Mouse (Mus musculus) CH12.LX (cell line): ENCODE results near the gene Atp7a. TPM values are rescaled to one million over a fixed set of nuclear protein-coding genes. Genes with fewer than 3 reads are reported as not detected.

Experiments
- DNase-seq: peaks from one replicate; pipeline ENCODE4 v3.0.0-alpha.2; 2013; ENCODE audit errors: extremely low read depth
- H3K27ac ChIP-seq: 2 replicates; pipeline ENCODE4 v1.5.1; 2012; ENCODE audit warnings: low read depth, mild to moderate bottlenecking, control low read depth, moderate library complexity; ENCODE audit not compliant: insufficient read depth
- H3K27me3 ChIP-seq: replicated peaks from 2 replicates; pipeline ENCODE3; 2012; ENCODE audit warnings: inconsistent platforms
- H3K36me3 ChIP-seq, 2 experiments: replicated peaks in 1 of 2; 2 replicates each; pipeline versions ENCODE3 to v1.6.1; 2012; ENCODE audit warnings: inconsistent platforms in 1 of 2, low read length in 1 of 2, mild to moderate bottlenecking in 1 of 2, mixed read lengths in 1 of 2, moderate library complexity in 1 of 2; ENCODE audit not compliant: control insufficient read depth in 1 of 2, insufficient read depth in 1 of 2
- H3K4me1 ChIP-seq, 2 experiments: 2 replicates each; pipeline ENCODE4 v1.6.1; 2012; ENCODE audit warnings: inconsistent platforms in 1 of 2, moderate library complexity in 1 of 2; ENCODE audit not compliant: insufficient read depth in 2 of 2, control insufficient read depth in 1 of 2
- H3K4me2 ChIP-seq: 2 replicates; pipeline ENCODE4 v1.6.1; 2012; ENCODE audit warnings: low read depth, mild to moderate bottlenecking, control low read depth; ENCODE audit not compliant: poor library complexity, insufficient read depth, severe bottlenecking
- H3K4me3 ChIP-seq, 3 experiments: fragments of 150-350 bp in 1 of 3; sonication (generic) in 1 of 3; replicated peaks in 1 of 3; 2 replicates each; pipeline versions ENCODE3 to v1.5.1; 2011 to 2012; ENCODE audit warnings: low read depth in 2 of 3, low read length in 2 of 3, mild to moderate bottlenecking in 2 of 3, moderate library complexity in 2 of 3, control low read depth in 1 of 3, improper control_type of control experiment in 1 of 3, inconsistent platforms in 1 of 3, mixed read lengths in 1 of 3; ENCODE audit not compliant: poor library complexity in 1 of 3
- H3K79me2 ChIP-seq: replicated peaks from 2 replicates; pipeline ENCODE4 v1.6.1; 2012; ENCODE audit warnings: mild to moderate bottlenecking, moderate library complexity; ENCODE audit not compliant: control insufficient read depth, poor library complexity, insufficient read depth, severe bottlenecking; ENCODE audit errors: extremely low read depth
- H3K9ac ChIP-seq: 2 replicates; pipeline ENCODE4 v1.6.1; 2012; ENCODE audit warnings: low read depth, mild to moderate bottlenecking, control low read depth, moderate library complexity; ENCODE audit not compliant: insufficient read depth
- H3K9me3 ChIP-seq: replicated peaks from 2 replicates; pipeline ENCODE3; 2012; ENCODE audit warnings: low read length, inconsistent platforms, mixed read lengths
- BHLHE40 ChIP-seq: IDR thresholded peaks from 2 replicates; pipeline ENCODE4 v1.6.1; 2011; ENCODE audit warnings: mild to moderate bottlenecking, low read depth, low read length, improper control_type of control experiment
- CTCF ChIP-seq, 2 experiments: IDR thresholded peaks in 1 of 2; conservative IDR thresholded peaks in 1 of 2; 2 replicates each; pipeline ENCODE4 v1.5.1; 2011 to 2012; ENCODE audit warnings: low read depth in 2 of 2, low read length in 2 of 2, improper control_type of control experiment in 1 of 2, inconsistent platforms in 1 of 2, mild to moderate bottlenecking in 1 of 2, moderate library complexity in 1 of 2
- EP300 ChIP-seq: IDR thresholded peaks from 2 replicates; pipeline ENCODE4 v1.6.1; 2011; ENCODE audit warnings: low read length, improper control_type of control experiment
- GABPA ChIP-seq: IDR thresholded peaks from 2 replicates; pipeline ENCODE4 v1.6.1; 2012; ENCODE audit warnings: low read depth, low read length, improper control_type of control experiment, inconsistent platforms; ENCODE audit not compliant: insufficient replicate concordance
- HCFC1 ChIP-seq: IDR thresholded peaks from 2 replicates; pipeline ENCODE4 v1.6.1; 2012; ENCODE audit warnings: low read depth, mild to moderate bottlenecking, inconsistent platforms, low read length, improper control_type of control experiment
- JUND ChIP-seq: conservative IDR thresholded peaks from 2 replicates; pipeline ENCODE4 v1.6.1; 2011; ENCODE audit warnings: low read depth, low read length, improper control_type of control experiment
- MAX ChIP-seq: IDR thresholded peaks from 2 replicates; pipeline ENCODE4 v1.6.1; 2011; ENCODE audit warnings: low read length, improper control_type of control experiment
- MEF2A ChIP-seq: IDR thresholded peaks from 2 replicates; pipeline ENCODE4 v1.6.1; 2014; ENCODE audit warnings: low read depth, mild to moderate bottlenecking, inconsistent platforms, low read length, improper control_type of control experiment, borderline replicate concordance
- MXI1 ChIP-seq: IDR thresholded peaks from 2 replicates; pipeline ENCODE4 v1.6.1; 2011; ENCODE audit warnings: mild to moderate bottlenecking, low read depth, low read length, improper control_type of control experiment
- MYC ChIP-seq: IDR thresholded peaks from 2 replicates; pipeline ENCODE4 v1.6.1; 2011; ENCODE audit warnings: low read depth, mild to moderate bottlenecking, improper control_type of control experiment, low read length
- NRF1 ChIP-seq: IDR thresholded peaks from 2 replicates; pipeline ENCODE4 v1.6.1; 2014; ENCODE audit warnings: low read depth, mild to moderate bottlenecking, inconsistent platforms, low read length, improper control_type of control experiment, moderate library complexity
- RAD21 ChIP-seq: IDR thresholded peaks from 2 replicates; pipeline ENCODE4 v1.6.1; 2011; ENCODE audit warnings: low read depth, mild to moderate bottlenecking, low read length, improper control_type of control experiment, moderate library complexity
- SMC3 ChIP-seq: IDR thresholded peaks from 2 replicates; pipeline ENCODE4 v1.6.1; 2011; ENCODE audit warnings: low read depth, low read length, improper control_type of control experiment
- TBP ChIP-seq: conservative IDR thresholded peaks from 2 replicates; pipeline ENCODE4 v1.6.1; 2011; ENCODE audit warnings: low read depth, low read length, improper control_type of control experiment
- TCF12 ChIP-seq: IDR thresholded peaks from 2 replicates; pipeline ENCODE4 v1.6.1; 2014; ENCODE audit warnings: low read depth, mild to moderate bottlenecking, inconsistent platforms, low read length, improper control_type of control experiment
- ZC3H11A ChIP-seq: IDR thresholded peaks from 2 replicates; pipeline ENCODE4 v1.6.1; 2012; ENCODE audit warnings: low read depth, mild to moderate bottlenecking, inconsistent platforms, low read length, improper control_type of control experiment
- dilution Hi-C: fragments of 300-500 bp; cut with MboI; formaldehyde crosslinking; loops from 2 replicates; pipeline ENCODE4 v1.14.3; 2020; ENCODE audit warnings: low sequenced_read_pairs; ENCODE audit not compliant: extremely low pct_unique_long_range_greater_than_20kb, extremely low pct_ligation_motif_present
- in situ Hi-C: fragments of 300-500 bp; cut with MboI; formaldehyde crosslinking; loops from 3 replicates; pipeline ENCODE4 v1.14.3; 2019; ENCODE audit warnings: low sequenced_read_pairs, low pct_ligation_motif_present, low pct_unique_long_range_greater_than_20kb, mixed read lengths
- polyA plus RNA-seq: library from polyadenylated mRNA; unstranded; fragments of >175 nt; gene quantifications from 2 replicates; pipeline ENCODE4 v1.2.1, GENCODE M21; 2012; ENCODE audit warnings: low read depth; ENCODE audit not compliant: insufficient read length
- total RNA-seq, 2 experiments: library from RNA; depleted of rRNA; stranded (reverse); fragments of 300-350 nt in 1 of 2; fragments of >200 nt in 1 of 2; gene quantifications; 2 replicates each; pipeline ENCODE4 v1.2.3; 2012 to 2014

The Atp7a gene
- total and polyA plus RNA-seq, 3 experiments: 2.2 to 5.4 (median 4.0) TPM

GRCm38 (mm10) chrX:106163995-106164394, 136.9 kb downstream of the Atp7a start:
- DNase-seq: no peak
- Histone ChIP-seq H3K79me2 (no peaks in the 10 kb centered on the region), H3K9me3 (no peaks in the 10 kb centered on the region), H3K27me3 (no peaks in the 10 kb centered on the region), H3K4me1 (peaks cover 0 to 11% of the 10 kb centered on the region in 2 experiments; a peak in 2 of 4 replicates), H3K9ac (no peak overlapping the region), H3K4me2 (no peak overlapping the region), H3K36me3 (no peaks in the 10 kb centered on the region), H3K27ac (no peak overlapping the region), H3K4me3 (no peak overlapping the region)
- dilution Hi-C loops: no loop called here
- in situ Hi-C loops: no loop called here
- TF ChIP-seq EP300 (no peak), JUND (no peak), ZC3H11A (no peak), TCF12 (no peak)

GRCm38 (mm10) chrX:106164555-106164954, 137.5 kb downstream of the Atp7a start:
- Histone ChIP-seq H3K4me3 (no peak overlapping the region), H3K4me2 (no peak overlapping the region), H3K36me3 (no peaks in the 10 kb centered on the region), H3K9me3 (no peaks in the 10 kb centered on the region), H3K4me1 (peaks cover 0 to 11% of the 10 kb centered on the region in 2 experiments; a peak in 2 of 4 replicates), H3K27ac (no peak overlapping the region), H3K27me3 (no peaks in the 10 kb centered on the region), H3K9ac (no peak overlapping the region), H3K79me2 (no peaks in the 10 kb centered on the region)
- dilution Hi-C loops: no loop called here
- TF ChIP-seq NRF1 (no peak), GABPA (no peak), HCFC1 (no peak)
- no peak for DNase-seq
- in situ Hi-C loops: no loop called here

GRCm38 (mm10) chrX:106165089-106165488, 138.0 kb downstream of the Atp7a start:
- peak; percentile 52 for DNase-seq
- Histone ChIP-seq H3K4me1 (peaks cover 0 to 11% of the 10 kb centered on the region in 2 experiments; a peak in 2 of 4 replicates), H3K36me3 (no peaks in the 10 kb centered on the region), H3K27ac (no peak overlapping the region), H3K9me3 (no peaks in the 10 kb centered on the region), H3K4me3 (no peak overlapping the region), H3K79me2 (no peaks in the 10 kb centered on the region), H3K9ac (no peak overlapping the region), H3K27me3 (no peaks in the 10 kb centered on the region), H3K4me2 (no peak overlapping the region)
- in situ Hi-C loops: loop anchor here (5.0 kb wide), 1 partner anchor 148 kb away; the partner anchor contains the start of gene Cox7b
- dilution Hi-C loops: no loop called here
- TF ChIP-seq TBP: 0 out of 2 replicates have a peak, but pooled peaks have one; percentile 45
- peak; percentile 53; the same call in 1 of the 2 replicates for TF ChIP-seq MEF2A
- TF ChIP-seq CTCF (conservative IDR thresholded peaks at IDR 0.05 in 1 of 2, IDR thresholded peaks at IDR 0.05 in 1 of 2; ENCODE audit: low read depth in 2 of 2, low read length in 2 of 2): peak; percentile 41 to 85; a peak in 3 of 4 replicates
- peak; percentile 8; the same call in 1 of the 2 replicates for TF ChIP-seq ZC3H11A
- peak; percentile 75; the same call in 1 of the 2 replicates for TF ChIP-seq MAX
- TF ChIP-seq SMC3: peak; percentile 67
- TF ChIP-seq BHLHE40: peak; percentile 43; the same call in 1 of the 2 replicates
- no peak for TF ChIP-seq HCFC1
- TF ChIP-seq MYC: peak; percentile 90
- no peak for TF ChIP-seq MXI1
- peak; percentile 89 for TF ChIP-seq RAD21
